Mouse (Mus musculus) adrenal gland, adult 8-10 months (tissue): ENCODE measurements at regions not wholly inside any gene's neighbourhood (a gene's known extent, or its start where the extent isn't known, plus 50 kb on each side); places are given as distances from the start of the nearest gene placed in this dataset.
A peak's percentile ranks its signal among the peaks of the same experiment; 100 is the strongest.

ENCODE experiments used
- DNase-seq: peaks from one replicate; pipeline ENCODE4 v3.0.0; 2022

DNA sequence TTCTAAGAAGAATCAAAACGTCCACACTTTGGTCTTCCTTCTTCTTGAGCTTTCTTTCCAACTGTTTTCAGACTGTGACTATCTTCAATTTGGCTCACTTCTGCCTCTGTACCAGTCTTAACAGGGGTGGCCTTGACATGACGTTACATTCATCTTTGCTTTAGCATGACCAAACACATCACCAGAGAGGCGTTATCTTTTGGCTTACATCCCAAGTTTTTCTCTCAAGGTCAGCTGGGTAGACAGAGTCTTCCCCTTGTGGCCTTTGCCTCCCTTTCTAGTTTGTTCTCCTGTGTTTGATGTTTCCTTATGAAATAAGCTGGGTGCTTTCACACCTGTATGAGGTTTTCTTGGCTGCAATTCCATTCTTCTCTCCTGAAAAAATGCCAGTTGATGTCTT lies 180.7 kb upstream of the Sash1 start:
- DNase-seq, result peak; percentile 11

- no peak for DNase-seq
These were observed 176.1 kb upstream of the Sash1 start for GRCm38 (mm10) chr10:9061979-9062378.

DNA sequence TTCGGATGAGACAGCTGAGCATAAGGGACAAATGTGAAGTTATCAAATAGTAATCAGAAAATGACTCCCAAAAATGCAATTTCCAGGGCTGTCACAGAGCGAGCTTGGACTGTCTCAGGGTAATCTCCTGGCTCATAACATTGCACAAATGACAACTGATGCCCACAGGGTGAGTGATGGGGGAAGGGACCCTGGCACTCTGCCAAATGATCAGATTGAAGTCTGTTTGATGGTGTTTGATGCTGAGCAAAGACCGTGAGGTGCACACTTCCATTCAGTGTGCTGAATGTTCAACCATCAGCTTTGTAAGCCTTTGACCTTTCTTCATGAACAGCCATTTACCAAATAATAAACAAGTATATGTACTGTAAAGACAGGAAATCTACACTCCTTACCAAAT lies 169.4 kb upstream of the Sash1 start:
- DNase-seq, result no peak

DNA sequence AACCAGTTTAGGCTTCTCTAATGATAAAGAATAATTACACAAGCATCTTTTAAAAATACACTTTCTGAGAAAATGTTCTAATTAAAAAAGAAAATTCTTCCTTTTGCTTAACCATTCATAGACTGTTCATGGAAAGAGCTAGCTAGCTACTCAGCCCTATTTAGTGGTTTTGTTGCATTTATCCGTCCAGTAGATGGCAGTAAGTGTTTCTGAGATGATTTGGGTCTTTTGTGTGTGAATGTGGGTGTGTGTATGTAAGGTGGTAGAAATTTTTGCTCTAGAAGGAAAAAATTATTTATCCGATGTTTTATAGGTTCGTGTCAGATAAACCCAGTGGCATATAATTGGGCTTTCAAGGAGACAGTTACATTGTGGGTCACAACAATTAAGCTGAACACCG lies 167.5 kb upstream of the Sash1 start:
- DNase-seq, result no peak

GRCm38 (mm10) chr10:9047341-9047740 lies 161.5 kb upstream of the Sash1 start:
- no peak for DNase-seq

DNA sequence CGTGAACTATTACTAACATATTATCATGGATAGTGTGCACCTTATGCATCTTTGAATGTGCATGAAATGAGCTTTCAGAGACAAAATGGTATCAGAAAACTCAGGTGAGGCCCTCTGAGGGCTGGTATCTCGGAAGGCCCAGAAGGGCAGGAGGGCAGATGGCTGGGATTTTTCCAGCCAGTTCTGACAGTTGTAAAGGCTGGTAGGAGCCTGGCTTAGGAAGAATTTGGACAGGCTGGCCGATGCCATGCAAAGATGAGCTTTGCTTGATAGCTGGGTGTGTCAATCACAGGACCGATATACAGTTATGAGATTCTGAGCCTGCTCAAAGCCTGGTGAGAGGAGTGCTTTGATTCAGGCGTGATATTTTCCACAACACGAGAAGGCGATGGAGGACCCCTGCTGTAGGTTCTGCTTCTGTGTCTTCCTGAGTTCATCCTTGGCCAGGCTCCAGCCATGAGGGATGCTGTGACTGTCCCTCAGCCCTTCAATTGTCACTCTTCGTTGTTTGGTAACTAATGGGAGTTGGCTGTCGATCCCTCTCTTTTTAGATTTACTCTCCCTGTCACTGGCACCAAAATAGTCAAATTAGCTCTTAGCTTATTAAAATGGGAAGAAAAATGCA lies 159.0 kb upstream of the Sash1 start:
- no peak for DNase-seq

- DNase-seq, result no peak
These were observed 157.6 kb upstream of the Sash1 start for GRCm38 (mm10) chr10:9043507-9043906.

DNA sequence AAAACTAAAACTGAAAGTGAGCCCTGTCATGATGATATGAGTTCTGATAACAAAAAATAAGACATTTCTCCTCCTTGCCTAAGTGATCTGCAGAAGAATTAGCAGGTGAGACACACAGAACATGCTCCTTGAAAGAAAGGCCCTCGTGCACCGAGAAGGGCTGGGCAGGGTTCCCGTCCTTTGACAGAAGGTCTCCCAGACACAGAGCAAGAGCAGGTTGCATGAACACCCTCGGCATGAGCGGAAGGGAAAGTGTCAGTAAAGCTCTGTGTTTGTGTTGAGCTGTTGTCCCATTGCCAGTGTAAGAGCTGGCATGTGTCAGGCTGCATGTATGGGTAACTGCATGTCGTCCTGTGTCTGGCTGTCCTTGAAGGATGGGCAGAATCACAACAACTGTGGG lies 144.6 kb upstream of the Sash1 start:
- no peak for DNase-seq

DNA sequence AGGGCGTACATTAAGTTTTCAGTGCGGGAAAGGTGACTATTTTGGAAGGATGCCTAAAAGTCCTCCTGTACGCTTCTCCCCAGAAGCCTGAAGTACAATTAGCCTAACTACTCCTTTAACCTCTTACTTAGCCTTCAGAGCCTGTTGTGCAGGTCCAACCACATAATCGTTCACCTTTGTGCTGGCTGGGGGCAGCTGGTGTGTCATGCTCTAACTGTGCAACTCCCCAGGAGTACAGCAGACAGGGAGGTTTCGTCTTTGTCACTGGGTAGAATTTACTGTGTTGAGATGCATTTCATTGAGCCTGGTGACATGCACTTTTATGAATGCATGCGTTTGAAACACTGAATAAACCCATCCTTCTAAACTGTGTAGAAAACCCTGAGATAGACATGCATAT lies 143.6 kb upstream of the Sash1 start:
- DNase-seq, result no peak

DNA sequence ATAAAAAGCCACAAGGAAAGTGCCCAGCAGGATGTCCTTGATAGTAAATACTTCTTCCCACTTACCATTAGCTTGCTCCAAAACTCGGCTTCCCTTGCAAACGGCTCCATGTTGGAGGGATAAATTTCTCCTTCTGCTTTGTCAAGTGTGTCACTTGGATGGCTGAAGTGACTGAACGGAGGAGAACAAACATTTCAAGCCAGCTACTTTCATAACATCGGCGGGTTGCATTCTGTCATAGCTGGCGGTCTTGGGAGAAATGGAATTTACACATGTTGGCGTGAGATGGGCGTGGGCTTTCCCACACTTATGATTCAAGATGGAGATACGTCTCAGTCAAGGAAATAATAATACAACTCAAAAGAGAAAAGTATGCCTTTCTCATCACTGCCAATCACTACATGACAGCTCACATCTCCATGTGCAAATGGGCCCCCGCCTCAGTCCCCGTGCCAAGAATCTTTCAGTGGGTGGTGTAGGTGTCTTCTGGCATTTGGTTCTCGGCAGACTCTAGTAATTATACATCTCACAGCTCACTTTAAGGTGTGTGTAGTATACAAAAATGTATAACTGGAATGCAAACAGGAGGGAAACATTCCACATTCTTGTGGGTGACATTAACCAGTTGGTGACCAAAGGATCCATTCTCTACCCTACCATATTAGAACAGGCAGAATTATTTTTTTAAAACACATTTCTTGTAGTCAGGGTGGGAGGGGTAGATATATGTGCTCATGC lies 141.4 kb upstream of the Sash1 start:
- DNase-seq, result no peak

DNA sequence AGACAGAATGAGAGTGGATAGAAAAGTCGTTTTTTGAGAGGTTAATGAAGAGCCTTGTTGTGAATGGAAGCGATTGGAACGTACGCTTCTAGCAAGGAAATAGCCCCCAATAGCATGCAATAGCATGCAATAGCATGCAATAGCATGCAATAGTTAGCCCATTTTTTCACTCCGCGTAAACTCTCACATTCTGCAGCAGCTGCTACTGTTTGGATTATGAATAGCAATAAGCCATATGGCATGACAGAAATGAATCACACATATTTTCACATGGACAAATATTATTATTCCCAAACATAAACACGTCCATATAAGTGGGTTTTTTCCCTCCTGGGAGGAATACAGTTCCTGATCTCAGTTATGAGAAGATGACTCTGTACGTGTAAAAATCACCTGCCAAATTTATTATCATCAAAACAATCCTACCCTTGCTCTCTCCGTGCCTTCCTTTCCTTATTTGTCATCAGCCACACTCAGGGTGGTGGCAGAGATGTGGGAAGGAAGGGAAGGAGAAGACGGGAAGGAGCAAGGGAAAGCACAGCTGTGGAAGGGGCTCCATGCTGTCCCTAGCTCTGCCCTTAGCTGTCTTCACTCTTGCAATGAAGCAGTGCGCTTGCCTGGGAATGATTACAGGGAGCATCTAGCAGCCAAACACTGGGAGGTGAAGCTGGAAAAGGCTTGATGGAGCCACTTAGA lies 129.1 kb upstream of the Sash1 start:
- no peak for DNase-seq

- DNase-seq, result no peak
These were observed 127.7 kb upstream of the Sash1 start for GRCm38 (mm10) chr10:9013549-9013925.

DNA sequence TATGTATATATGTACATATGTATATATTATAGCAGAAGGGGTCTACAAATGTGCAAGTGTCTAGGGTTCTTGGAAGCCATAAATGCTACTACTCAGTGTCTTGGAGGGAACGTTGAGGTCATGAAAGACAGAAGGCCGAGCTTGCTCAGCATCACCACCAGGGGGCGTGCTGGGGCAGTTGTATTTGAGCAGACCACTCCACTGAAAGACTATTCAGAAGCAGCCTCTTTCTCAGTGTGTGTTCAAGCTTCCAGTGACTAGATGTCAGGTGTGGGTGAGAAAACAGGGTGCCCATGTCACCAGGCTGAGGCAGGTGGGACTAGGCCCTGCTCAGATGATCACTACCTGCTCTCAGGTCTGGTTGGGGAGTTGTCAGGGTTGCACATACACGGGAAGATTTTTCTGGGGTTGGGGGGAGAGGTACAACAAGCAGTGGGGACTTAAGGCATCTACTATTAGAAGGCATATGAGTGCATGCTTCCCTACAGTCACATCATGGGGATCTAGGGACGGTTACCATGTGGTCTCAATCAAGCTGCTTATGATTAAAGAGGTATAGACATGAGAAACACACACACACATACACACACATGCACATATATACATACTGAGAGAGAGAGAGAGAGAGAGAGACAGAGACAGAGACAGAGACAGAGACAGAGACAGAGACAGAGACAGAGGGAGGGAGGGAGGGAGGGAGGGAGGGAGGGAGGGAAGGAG lies 127.1 kb upstream of the Sash1 start:
- DNase-seq, result peak; percentile 10

DNA sequence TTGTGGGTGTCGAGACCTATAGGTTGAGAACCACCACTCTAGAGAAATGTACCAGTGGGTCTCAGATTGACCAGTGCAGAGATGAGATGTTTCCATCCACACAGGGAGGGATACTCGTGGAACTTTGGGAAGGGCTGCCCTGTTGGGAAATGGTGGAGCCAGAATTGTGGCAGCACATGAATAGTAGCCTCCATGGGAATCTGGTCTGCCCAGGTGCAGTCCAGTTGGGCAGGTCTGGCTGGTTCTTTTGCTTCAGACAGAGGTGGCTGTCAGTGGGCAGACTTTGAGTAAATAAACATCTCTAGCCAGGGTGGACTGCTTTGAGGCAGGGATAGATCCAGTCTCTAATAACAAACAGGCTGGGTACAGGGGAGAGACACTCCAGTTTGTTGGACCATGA lies 126.0 kb upstream of the Sash1 start:
- no peak for DNase-seq

- no peak for DNase-seq
These were observed 124.3 kb upstream of the Sash1 start for GRCm38 (mm10) chr10:9010191-9010590.

GRCm38 (mm10) chr10:9005140-9005909 lies 119.5 kb upstream of the Sash1 start:
- DNase-seq, result no peak

GRCm38 (mm10) chr10:9002261-9002660 lies 116.4 kb upstream of the Sash1 start:
- no peak for DNase-seq

- DNase-seq, result no peak
These were observed 113.0 kb upstream of the Sash1 start for GRCm38 (mm10) chr10:8998758-8999398.

GRCm38 (mm10) chr10:8998356-8998755 lies 112.5 kb upstream of the Sash1 start:
- DNase-seq, result no peak

DNA sequence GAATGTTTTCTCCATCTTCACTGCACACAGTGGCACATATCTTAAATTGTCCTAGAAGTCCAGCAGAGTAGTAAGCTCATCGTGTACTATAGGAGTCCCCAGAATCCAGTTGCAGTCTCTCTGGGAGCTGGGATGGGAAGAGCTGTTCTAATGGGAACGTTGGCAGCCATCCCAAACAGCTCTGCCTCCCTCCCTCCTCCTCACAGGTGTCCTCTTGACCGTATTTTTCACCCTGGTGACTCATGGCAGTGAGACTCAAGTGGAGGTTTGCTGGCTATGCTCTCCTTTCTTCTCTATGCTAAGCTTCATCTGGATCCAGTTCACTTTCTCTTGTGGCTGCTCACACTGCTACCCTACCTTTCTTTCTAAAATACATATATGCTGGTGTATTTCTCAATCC lies 109.2 kb upstream of the Sash1 start:
- DNase-seq, result no peak

- DNase-seq, result no peak
These were observed 100.5 kb upstream of the Sash1 start for GRCm38 (mm10) chr10:8986339-8986738.

- DNase-seq, result no peak
These were observed 97.5 kb upstream of the Sash1 start for GRCm38 (mm10) chr10:8983347-8983746.
